Mouse (Mus musculus): ENCODE data around the gene Arsg. TPM values are rescaled to one million over a fixed set of nuclear protein-coding genes. Genes with fewer than 3 reads are reported as not detected.

Gene Arsg
- polyA plus RNA-seq, 1 experiment: 3.9 TPM

DNA sequence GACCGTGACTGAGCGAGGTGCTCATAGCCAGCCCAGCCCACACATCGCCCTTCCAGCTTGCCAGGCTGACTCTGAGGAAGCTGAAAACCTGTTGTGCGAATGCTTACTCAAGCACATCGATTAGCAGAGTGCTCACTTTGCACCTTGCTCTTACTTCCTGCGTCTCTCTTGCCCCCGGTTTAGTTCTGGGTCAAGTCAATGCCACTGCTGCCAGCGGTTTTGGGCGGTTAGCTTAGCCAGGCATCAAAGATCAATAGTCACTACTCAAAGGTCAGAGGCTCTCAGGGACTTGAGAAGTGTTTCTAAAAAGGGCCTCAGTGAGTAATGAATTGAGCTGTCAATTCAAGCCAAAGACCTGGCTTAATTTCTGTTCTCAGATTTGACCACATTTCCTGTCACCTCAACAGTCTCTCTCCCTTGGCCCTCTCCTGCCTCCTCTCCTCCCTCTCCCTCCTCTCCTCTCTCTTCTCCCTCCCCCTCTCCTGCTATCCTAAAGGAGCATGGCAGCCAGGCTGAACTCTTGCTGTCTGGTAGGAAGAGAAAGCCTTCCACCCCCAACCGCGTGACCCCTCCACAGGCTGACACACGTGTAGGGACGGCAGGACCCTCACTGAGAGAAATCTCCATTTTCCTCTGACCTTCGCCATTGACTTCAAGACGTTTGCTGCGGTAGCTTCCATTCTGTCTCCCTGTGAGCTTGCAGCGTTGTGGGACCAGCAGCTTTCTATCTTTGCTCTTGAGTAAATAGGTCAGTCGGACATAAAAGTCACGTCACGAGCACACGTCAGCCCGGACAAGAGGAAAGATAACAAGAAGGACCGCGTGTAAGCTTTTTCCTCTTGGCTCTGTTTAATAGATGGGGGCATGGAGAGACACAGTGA lies 22.0 kb downstream of the Arsg start:
- no peaks in the 10 kb centered on the region for H3K4me1 ChIP-seq (ENCODE audit: control insufficient read depth, insufficient read depth, low read length)
- no peak overlapping the region for H3K4me3 ChIP-seq (ENCODE audit: insufficient read depth, low read length)
- no peak for TF ChIP-seq POLR2A (IDR thresholded peaks at IDR 0.05; ENCODE audit: low read depth, low read length)
- TF ChIP-seq CTCF (IDR thresholded peaks at IDR 0.05; ENCODE audit: borderline replicate concordance, insufficient read depth, low read length): no peak
- H3K27ac ChIP-seq (ENCODE audit: insufficient read depth, low read length): no peak overlapping the region

DNA sequence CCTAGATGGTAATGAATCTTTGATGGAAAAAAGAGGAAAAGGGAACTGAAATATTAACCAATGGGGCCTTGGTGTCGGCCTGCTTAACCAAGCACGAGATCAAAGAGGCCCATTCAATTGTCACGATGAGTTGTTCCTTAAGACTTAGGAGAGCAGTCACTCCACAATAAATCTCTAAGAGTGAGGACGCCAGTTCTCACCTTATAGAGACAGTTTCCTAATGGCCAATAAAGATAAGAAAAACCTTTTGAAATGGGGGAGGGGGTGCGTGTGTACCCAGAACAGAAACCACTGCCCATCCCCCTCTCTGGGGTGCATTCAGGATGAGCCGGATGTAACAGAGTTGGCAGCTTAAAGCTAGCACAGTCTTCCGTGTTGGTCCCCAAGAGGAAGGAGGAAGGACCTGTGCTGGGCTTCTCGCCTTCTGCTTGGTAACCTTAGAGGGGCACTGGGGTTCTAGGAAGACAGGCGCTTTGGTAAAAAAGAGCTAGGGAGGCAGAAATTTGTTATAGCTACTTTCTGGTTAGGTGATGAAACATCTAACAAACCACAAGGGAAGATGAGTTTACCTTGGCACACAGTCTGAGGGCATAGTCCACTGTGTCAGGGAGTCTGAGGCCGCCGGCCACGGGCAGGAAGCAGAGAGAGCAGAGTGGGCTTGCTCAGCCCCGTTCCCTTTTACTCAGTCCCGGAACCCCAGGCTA lies 22.7 kb downstream of the Arsg start:
- no peak overlapping the region for H3K27ac ChIP-seq (ENCODE audit: insufficient read depth, low read length)
- TF ChIP-seq POLR2A (IDR thresholded peaks at IDR 0.05; ENCODE audit: low read depth, low read length) (no peak), CTCF (IDR thresholded peaks at IDR 0.05; ENCODE audit: borderline replicate concordance, insufficient read depth, low read length) (no peak)
- no peaks in the 10 kb centered on the region for H3K4me1 ChIP-seq (ENCODE audit: control insufficient read depth, insufficient read depth, low read length)
- no peak overlapping the region for H3K4me3 ChIP-seq (ENCODE audit: insufficient read depth, low read length)

- Histone ChIP-seq H3K4me3 (ENCODE audit: insufficient read depth, low read length) (no peak overlapping the region), H3K4me1 (ENCODE audit: control insufficient read depth, insufficient read depth, low read length) (no peaks in the 10 kb centered on the region), H3K27ac (ENCODE audit: insufficient read depth, low read length) (no peak overlapping the region)
- no peak for TF ChIP-seq POLR2A (IDR thresholded peaks at IDR 0.05; ENCODE audit: low read depth, low read length)
- no peak for TF ChIP-seq CTCF (IDR thresholded peaks at IDR 0.05; ENCODE audit: borderline replicate concordance, insufficient read depth, low read length)
Observed at GRCm38 (mm10) chr11:109496475-109496993, 23.4 kb downstream of the Arsg start.

DNA sequence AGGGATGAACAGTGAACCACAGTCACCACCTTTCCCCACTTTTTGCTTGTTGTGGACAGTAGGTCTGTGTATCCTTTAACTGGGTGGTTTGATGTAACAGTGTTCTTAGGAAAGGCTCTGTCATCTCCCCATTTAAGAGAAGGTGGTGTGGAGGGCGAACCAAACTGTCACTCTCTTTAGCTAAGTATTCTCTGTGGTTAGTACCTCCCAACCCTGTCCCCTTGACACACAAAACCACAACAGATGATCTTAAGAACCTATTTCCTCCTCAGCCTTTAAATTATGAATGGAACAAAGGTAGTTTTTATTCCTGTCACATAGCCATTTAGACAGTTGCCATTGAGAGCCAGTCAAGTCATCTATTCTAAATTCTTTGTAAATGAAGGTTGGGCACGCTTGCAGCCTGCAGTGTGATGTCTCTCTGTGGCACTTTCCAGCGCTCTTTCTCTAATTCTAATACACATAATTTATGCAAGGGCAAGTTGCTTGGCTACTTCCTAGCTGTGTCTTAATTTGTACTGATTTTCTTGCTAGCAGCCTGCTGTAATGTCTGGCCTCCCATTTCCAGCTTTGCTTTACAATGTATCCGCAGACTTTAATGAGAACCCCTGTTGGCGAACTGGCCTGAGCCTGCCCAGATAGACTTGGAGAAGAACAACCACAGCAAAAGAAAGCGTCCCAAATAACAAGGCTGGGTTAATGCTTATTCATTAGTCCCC lies 24.0 kb downstream of the Arsg start:
- Histone ChIP-seq H3K4me3 (ENCODE audit: insufficient read depth, low read length) (no peak overlapping the region), H3K27ac (ENCODE audit: insufficient read depth, low read length) (no peak overlapping the region), H3K4me1 (ENCODE audit: control insufficient read depth, insufficient read depth, low read length) (no peaks in the 10 kb centered on the region)
- TF ChIP-seq POLR2A (IDR thresholded peaks at IDR 0.05; ENCODE audit: low read depth, low read length) (no peak), CTCF (IDR thresholded peaks at IDR 0.05; ENCODE audit: borderline replicate concordance, insufficient read depth, low read length) (no peak)

DNA sequence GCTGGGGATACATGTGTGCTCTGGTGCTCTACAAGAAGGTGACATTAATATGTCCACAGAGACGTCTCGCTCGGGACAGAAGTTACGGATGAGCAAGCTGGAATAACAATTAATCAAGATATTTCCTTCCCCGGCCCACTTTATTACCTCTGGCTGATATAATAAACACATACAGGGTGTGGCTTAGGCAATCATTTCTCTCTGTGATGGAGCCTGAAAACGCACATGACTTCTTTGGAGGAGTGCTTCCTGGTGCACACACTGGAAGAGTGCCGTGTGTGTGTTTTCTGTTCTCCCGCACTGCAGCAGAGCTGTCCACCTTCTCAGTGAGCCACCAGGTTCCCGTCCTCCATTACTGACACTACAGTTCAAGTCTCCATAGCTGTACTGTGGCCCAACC lies 24.8 kb downstream of the Arsg start:
- H3K4me3 ChIP-seq (ENCODE audit: insufficient read depth, low read length): no peak overlapping the region
- no peak for TF ChIP-seq CTCF (IDR thresholded peaks at IDR 0.05; ENCODE audit: borderline replicate concordance, insufficient read depth, low read length)
- no peak for TF ChIP-seq POLR2A (IDR thresholded peaks at IDR 0.05; ENCODE audit: low read depth, low read length)
- no peak overlapping the region for H3K27ac ChIP-seq (ENCODE audit: insufficient read depth, low read length)
- H3K4me1 ChIP-seq (ENCODE audit: control insufficient read depth, insufficient read depth, low read length): no peaks in the 10 kb centered on the region

DNA sequence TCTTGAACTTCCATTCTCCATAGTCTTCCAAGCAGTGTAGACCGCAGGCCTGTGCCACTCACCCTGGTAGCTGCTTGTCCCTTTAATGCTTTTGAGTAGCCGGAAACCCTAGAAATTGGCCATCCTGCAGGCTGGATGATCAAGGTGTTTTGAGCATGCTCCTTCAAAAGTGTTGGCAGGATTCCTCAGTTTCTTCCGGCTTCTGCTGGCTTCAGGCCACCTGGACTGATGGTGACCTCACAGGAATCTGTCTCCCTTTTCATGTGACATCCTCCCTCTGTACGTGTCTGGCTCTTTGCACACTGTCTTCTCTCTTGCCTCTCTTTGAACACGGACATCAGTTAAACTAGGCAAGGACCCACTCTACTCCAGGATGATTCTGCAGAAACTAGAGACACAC lies 27.0 kb downstream of the Arsg start:
- TF ChIP-seq POLR2A (IDR thresholded peaks at IDR 0.05; ENCODE audit: low read depth, low read length) (no peak), CTCF (IDR thresholded peaks at IDR 0.05; ENCODE audit: borderline replicate concordance, insufficient read depth, low read length) (no peak)
- Histone ChIP-seq H3K4me3 (ENCODE audit: insufficient read depth, low read length) (no peak overlapping the region), H3K4me1 (ENCODE audit: control insufficient read depth, insufficient read depth, low read length) (no peaks in the 10 kb centered on the region), H3K27ac (ENCODE audit: insufficient read depth, low read length) (no peak overlapping the region)

DNA sequence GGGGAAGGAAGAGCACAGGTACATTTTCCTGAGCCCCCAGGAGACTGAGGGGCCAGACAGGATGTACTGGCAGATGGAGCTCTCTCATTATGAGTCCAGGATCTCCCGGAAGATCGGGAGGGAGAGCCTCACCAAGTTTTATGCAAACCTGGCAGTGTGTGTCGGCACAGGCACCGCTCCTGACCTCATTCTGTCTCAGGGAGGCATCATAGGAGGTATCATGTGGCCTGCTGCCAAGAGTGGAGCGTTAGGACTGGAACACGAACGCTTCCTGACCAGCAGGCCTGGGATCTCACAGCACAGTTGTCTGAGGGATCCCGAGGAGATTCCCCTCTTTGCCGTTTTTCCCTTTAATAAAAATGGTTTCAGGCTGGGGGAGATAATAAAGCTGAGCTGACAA lies 31.8 kb downstream of the Arsg start:
- no peaks in the 10 kb centered on the region for H3K4me1 ChIP-seq (ENCODE audit: control insufficient read depth, insufficient read depth, low read length)
- H3K4me3 ChIP-seq (ENCODE audit: insufficient read depth, low read length): no peak overlapping the region
- no peak overlapping the region for H3K27ac ChIP-seq (ENCODE audit: insufficient read depth, low read length)
- TF ChIP-seq CTCF (IDR thresholded peaks at IDR 0.05; ENCODE audit: borderline replicate concordance, insufficient read depth, low read length) (no peak), POLR2A (IDR thresholded peaks at IDR 0.05; ENCODE audit: low read depth, low read length) (no peak)

GRCm38 (mm10) chr11:109505823-109506222 lies 32.6 kb downstream of the Arsg start:
- Histone ChIP-seq H3K4me1 (ENCODE audit: control insufficient read depth, insufficient read depth, low read length) (no peaks in the 10 kb centered on the region), H3K27ac (ENCODE audit: insufficient read depth, low read length) (no peak overlapping the region), H3K4me3 (ENCODE audit: insufficient read depth, low read length) (no peak overlapping the region)
- TF ChIP-seq POLR2A (IDR thresholded peaks at IDR 0.05; ENCODE audit: low read depth, low read length) (no peak), CTCF (IDR thresholded peaks at IDR 0.05; ENCODE audit: borderline replicate concordance, insufficient read depth, low read length) (no peak)

DNA sequence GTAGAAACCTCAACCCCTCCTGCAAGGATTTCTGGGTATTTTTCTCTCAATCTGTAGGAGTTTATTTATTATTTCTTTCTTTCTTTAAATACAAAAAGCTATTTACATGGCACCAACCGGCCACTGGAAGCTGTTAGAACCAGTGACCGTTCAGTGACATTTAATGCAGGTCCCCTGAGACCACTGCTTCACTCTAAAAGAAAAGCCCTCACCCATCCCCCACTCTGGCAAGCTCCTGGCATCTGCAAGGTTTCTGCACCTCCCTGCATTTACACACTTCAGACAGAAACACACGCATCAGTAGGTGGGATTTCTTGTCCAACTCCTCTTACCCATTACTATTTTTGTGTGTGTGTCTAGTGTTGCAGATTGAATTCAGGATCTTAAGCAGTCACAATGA lies 33.9 kb downstream of the Arsg start:
- H3K4me1 ChIP-seq (ENCODE audit: control insufficient read depth, insufficient read depth, low read length): no peaks in the 10 kb centered on the region
- H3K27ac ChIP-seq (ENCODE audit: insufficient read depth, low read length): no peak overlapping the region
- TF ChIP-seq POLR2A (IDR thresholded peaks at IDR 0.05; ENCODE audit: low read depth, low read length) (no peak), CTCF (IDR thresholded peaks at IDR 0.05; ENCODE audit: borderline replicate concordance, insufficient read depth, low read length) (no peak)
- no peak overlapping the region for H3K4me3 ChIP-seq (ENCODE audit: insufficient read depth, low read length)

All from embryonic fibroblast, embryonic 13.5 days (primary cell).